Mouse (Mus musculus) lung, postnatal 0 days (tissue): ENCODE data around the gene Lmf1.

ENCODE experiments used
- CTCF ChIP-seq: IDR thresholded peaks from 2 replicates; pipeline ENCODE4 v1.5.1; 2016; ENCODE audit warnings: antibody characterized with exemption, mild to moderate bottlenecking
- EP300 ChIP-seq: IDR thresholded peaks from 2 replicates; pipeline ENCODE4 v1.6.1; 2016; ENCODE audit warnings: antibody characterized with exemption, mild to moderate bottlenecking, control low read depth

DNA sequence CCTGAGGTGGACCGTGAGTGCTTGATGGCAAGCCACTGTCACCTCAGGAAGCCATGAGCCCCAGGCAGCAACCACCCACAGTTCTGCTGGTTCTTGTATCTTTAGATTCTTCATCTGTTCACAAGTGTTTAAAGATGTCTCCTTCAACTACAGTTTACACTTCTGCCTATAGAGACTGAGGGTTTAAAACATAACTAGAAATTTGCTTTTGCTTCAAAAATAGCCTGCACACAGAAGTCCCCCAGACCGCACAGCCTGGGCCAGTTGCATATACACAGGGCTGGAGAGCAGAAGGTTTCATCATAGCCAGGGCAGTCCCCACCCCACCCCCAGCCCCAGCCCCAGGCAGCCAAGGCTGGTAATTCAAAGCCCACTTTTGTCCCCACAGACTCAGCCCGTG is 65.9 kb downstream of the Lmf1 start:
- TF ChIP-seq CTCF (no peak), EP300 (no peak)
